Mouse (Mus musculus): ENCODE measurements around the gene Pebp1.
"Not testable (repeated sequence)": the region's sequence is repeated elsewhere in the genome, so short reads cannot be mapped to it uniquely, and the experiment has no call there.

The Pebp1 gene

GRCm38 (mm10) chr5:117286831-117287822 lies at the start of gene Pebp1:
Gene Pebp1 (minus strand): TSS chr5:117287625.
- DNase-seq: peak; percentile 98

- DNase-seq: peak; percentile 40
These were observed 43.0 kb upstream of the Pebp1 start for GRCm38 (mm10) chr5:117330457-117330856.

GRCm38 (mm10) chr5:117326408-117326807 lies 39.0 kb upstream of the Pebp1 start:
- DNase-seq: no peak

GRCm38 (mm10) chr5:117323751-117324150 lies 36.3 kb upstream of the Pebp1 start:
- no peak for DNase-seq

GRCm38 (mm10) chr5:117318741-117319629 lies 31.6 kb upstream of the Pebp1 start, which contains the start of gene Vsig10:
Gene Vsig10 (plus strand): TSS chr5:117319083.
- peak; percentile 84 for DNase-seq

GRCm38 (mm10) chr5:117314587-117315428 lies 27.4 kb upstream of the Pebp1 start:
- no peak for DNase-seq

GRCm38 (mm10) chr5:117313909-117314308 lies 26.5 kb upstream of the Pebp1 start:
- DNase-seq: no peak

GRCm38 (mm10) chr5:117313420-117313819 lies 26.0 kb upstream of the Pebp1 start:
- peak; percentile 74 for DNase-seq

- peak; percentile 85 for DNase-seq
These were observed 20.3 kb upstream of the Pebp1 start for GRCm38 (mm10) chr5:117307699-117308098.

GRCm38 (mm10) chr5:117306826-117307225 lies 19.4 kb upstream of the Pebp1 start:
- no peak for DNase-seq

- no peak for DNase-seq
These were observed 18.3 kb upstream of the Pebp1 start for GRCm38 (mm10) chr5:117305754-117306153.

- DNase-seq: peak; percentile 89
These were observed 17.5 kb upstream of the Pebp1 start for GRCm38 (mm10) chr5:117304947-117305346.

- DNase-seq: no peak
These were observed 16.5 kb upstream of the Pebp1 start for GRCm38 (mm10) chr5:117303691-117304579.

GRCm38 (mm10) chr5:117302899-117303298 lies 15.5 kb upstream of the Pebp1 start:
- DNase-seq: peak; percentile 36

GRCm38 (mm10) chr5:117295011-117295410 lies 7.6 kb upstream of the Pebp1 start:
- DNase-seq: no peak

GRCm38 (mm10) chr5:117293776-117294175 lies 6.4 kb upstream of the Pebp1 start:
- not testable (repeated sequence) for DNase-seq

- no peak for DNase-seq
These were observed 5.1 kb upstream of the Pebp1 start for GRCm38 (mm10) chr5:117292547-117292946.

GRCm38 (mm10) chr5:117291312-117291711 lies 3.9 kb upstream of the Pebp1 start:
- DNase-seq: no peak

GRCm38 (mm10) chr5:117290081-117290480 lies 2.7 kb upstream of the Pebp1 start:
- DNase-seq: no peak

GRCm38 (mm10) chr5:117289646-117290045 lies 2.2 kb upstream of the Pebp1 start:
- no peak for DNase-seq

- no peak for DNase-seq
These were observed 1.1 kb downstream of the Pebp1 start for GRCm38 (mm10) chr5:117286286-117286685.

Measured in kidney, postnatal 14 days (tissue).